Mouse (Mus musculus): Measurements from ENCODE around the gene H2al1c.
"Not testable (repeated sequence)": the region's sequence is repeated elsewhere in the genome, so short reads cannot be mapped to it uniquely, and the experiment has no call there.

H2al1c gene

GRCm38 (mm10) chrX:11305355-11305754 is at the start of gene H2al1c:
Gene H2al1c (plus strand): TSS chrX:11305655.
- DNase-seq (ENCODE audit: inconsistent age in 2 of 2, low spot score in 1 of 2): not testable (repeated sequence)

GRCm38 (mm10) chrX:11264918-11265317 is 40.5 kb upstream of the H2al1c start:
- DNase-seq (ENCODE audit: inconsistent age in 2 of 2, low spot score in 1 of 2): no peak

GRCm38 (mm10) chrX:11267791-11268190 is 37.7 kb upstream of the H2al1c start:
- no peak for DNase-seq (ENCODE audit: inconsistent age in 2 of 2, low spot score in 1 of 2)

GRCm38 (mm10) chrX:11269074-11269473 is 36.4 kb upstream of the H2al1c start:
- peak; percentile 21 to 37 for DNase-seq (ENCODE audit: inconsistent age in 2 of 2, low spot score in 1 of 2)

GRCm38 (mm10) chrX:11273190-11273589 is 32.3 kb upstream of the H2al1c start:
- DNase-seq (ENCODE audit: inconsistent age in 2 of 2, low spot score in 1 of 2): no peak

- DNase-seq (ENCODE audit: inconsistent age in 2 of 2, low spot score in 1 of 2): no peak
These were observed 28.4 kb upstream of the H2al1c start for GRCm38 (mm10) chrX:11277083-11277482.

- no peak for DNase-seq (ENCODE audit: inconsistent age in 2 of 2, low spot score in 1 of 2)
These were observed 24.7 kb upstream of the H2al1c start for GRCm38 (mm10) chrX:11280741-11281140.

- peak in 1 of 2 experiments; percentile 45 for DNase-seq (ENCODE audit: inconsistent age in 2 of 2, low spot score in 1 of 2)
These were observed 17.1 kb upstream of the H2al1c start for GRCm38 (mm10) chrX:11288306-11288882.

- no peak for DNase-seq (ENCODE audit: inconsistent age in 2 of 2, low spot score in 1 of 2)
These were observed 16.2 kb upstream of the H2al1c start for GRCm38 (mm10) chrX:11289244-11289643.

GRCm38 (mm10) chrX:11298957-11299356 is 6.5 kb upstream of the H2al1c start, which contains the start of gene H2al1a:
Gene H2al1a (plus strand): TSS chrX:11299257.
- DNase-seq (ENCODE audit: inconsistent age in 2 of 2, low spot score in 1 of 2): not testable (repeated sequence)

- not testable (repeated sequence) for DNase-seq (ENCODE audit: inconsistent age in 2 of 2, low spot score in 1 of 2)
These were observed 3.3 kb upstream of the H2al1c start, which contains the start of gene H2al1b for GRCm38 (mm10) chrX:11302132-11302531. Gene H2al1b (plus strand): TSS chrX:11302432.

- DNase-seq (ENCODE audit: inconsistent age in 2 of 2, low spot score in 1 of 2): not testable (repeated sequence)
These were observed 3.1 kb downstream of the H2al1c start, which contains the start of gene H2al1d for GRCm38 (mm10) chrX:11308524-11308923. Gene H2al1d (plus strand): TSS chrX:11308824.

- DNase-seq (ENCODE audit: inconsistent age in 2 of 2, low spot score in 1 of 2): not testable (repeated sequence)
These were observed 6.2 kb downstream of the H2al1c start, which contains the start of gene H2al1e for GRCm38 (mm10) chrX:11311634-11312033. Gene H2al1e (plus strand): TSS chrX:11311934.

- DNase-seq (ENCODE audit: inconsistent age in 2 of 2, low spot score in 1 of 2): not testable (repeated sequence)
These were observed 9.4 kb downstream of the H2al1c start, which contains the start of gene H2al1f for GRCm38 (mm10) chrX:11314858-11315257. Gene H2al1f (plus strand): TSS chrX:11315158.

- not testable (repeated sequence) for DNase-seq (ENCODE audit: inconsistent age in 2 of 2, low spot score in 1 of 2)
These were observed 12.5 kb downstream of the H2al1c start, which contains the start of gene H2al1g for GRCm38 (mm10) chrX:11317956-11318355. Gene H2al1g (plus strand): TSS chrX:11318256.

- not testable (repeated sequence) for DNase-seq (ENCODE audit: inconsistent age in 2 of 2, low spot score in 1 of 2)
These were observed 15.7 kb downstream of the H2al1c start, which contains the start of gene H2al1h for GRCm38 (mm10) chrX:11321192-11321591. Gene H2al1h (plus strand): TSS chrX:11321492.

- not testable (repeated sequence) for DNase-seq (ENCODE audit: inconsistent age in 2 of 2, low spot score in 1 of 2)
These were observed 18.9 kb downstream of the H2al1c start, which contains the start of gene H2al1i for GRCm38 (mm10) chrX:11324359-11324758. Gene H2al1i (plus strand): TSS chrX:11324659.

GRCm38 (mm10) chrX:11327522-11327921 is 22.1 kb downstream of the H2al1c start, which contains the start of gene H2al1j:
Gene H2al1j (plus strand): TSS chrX:11327822.
- not testable (repeated sequence) for DNase-seq (ENCODE audit: inconsistent age in 2 of 2, low spot score in 1 of 2)

GRCm38 (mm10) chrX:11345762-11346161 is 40.3 kb downstream of the H2al1c start:
- no peak for DNase-seq (ENCODE audit: inconsistent age in 2 of 2, low spot score in 1 of 2)

- no peak for DNase-seq (ENCODE audit: inconsistent age in 2 of 2, low spot score in 1 of 2)
These were observed 41.3 kb downstream of the H2al1c start for GRCm38 (mm10) chrX:11346756-11347155.
